Mouse (Mus musculus) cerebellum, adult 11 months (tissue): ENCODE measurements at regions not wholly inside any gene's neighbourhood (a gene's known extent, or its start where the extent isn't known, plus 50 kb on each side); places are given as distances from the start of the nearest gene placed in this dataset.

Experiments used
- DNase-seq: peaks from one replicate; pipeline ENCODE4 v3.0.0; 2022

DNA sequence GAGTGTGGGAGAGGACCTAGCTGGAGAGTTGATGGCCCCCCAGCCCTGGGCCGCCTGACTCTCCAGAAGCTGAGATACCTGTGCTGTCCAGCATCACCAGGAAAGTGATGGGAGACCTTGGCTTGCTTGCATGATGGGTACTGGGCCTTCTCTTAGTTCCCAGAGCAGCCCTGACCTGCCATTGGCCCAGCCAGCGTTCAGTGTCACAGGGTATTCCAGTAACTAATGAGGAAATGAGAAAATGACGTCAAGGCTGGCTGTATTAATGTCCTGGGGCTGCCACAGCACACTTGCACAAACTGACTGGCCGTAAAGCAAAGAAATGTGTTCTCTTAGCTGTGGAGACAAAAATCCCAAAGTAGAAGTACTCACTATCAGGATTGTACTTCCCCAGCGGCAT is 307.5 kb downstream of the Tbc1d1 start:
- DNase-seq: no peak

GRCm38 (mm10) chr5:64466320-64466719 is 310.2 kb downstream of the Tbc1d1 start:
- no peak for DNase-seq

GRCm38 (mm10) chr5:64467856-64468255 is 311.8 kb downstream of the Tbc1d1 start:
- DNase-seq: no peak

DNA sequence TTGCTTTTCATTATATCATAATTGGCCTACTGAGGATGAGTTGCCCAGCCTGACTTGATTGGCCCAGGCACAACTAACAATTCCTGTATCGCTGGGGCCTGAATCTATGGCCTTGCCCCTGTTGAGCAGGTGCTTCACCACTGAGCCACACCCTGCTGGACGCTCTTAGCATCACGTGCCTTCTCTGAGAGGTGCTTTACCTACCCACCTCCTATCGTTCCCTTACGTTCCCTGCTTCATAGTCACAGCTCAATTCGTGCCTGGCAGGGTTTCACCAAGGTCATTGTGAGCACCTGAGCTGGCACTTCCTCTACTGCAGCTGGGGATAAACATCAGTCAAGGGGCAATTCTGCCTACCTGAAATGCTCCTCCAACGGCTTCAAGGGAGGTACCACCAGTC is 312.2 kb downstream of the Tbc1d1 start:
- no peak for DNase-seq

GRCm38 (mm10) chr5:64472008-64472407 is 315.9 kb downstream of the Tbc1d1 start:
- DNase-seq: no peak

DNA sequence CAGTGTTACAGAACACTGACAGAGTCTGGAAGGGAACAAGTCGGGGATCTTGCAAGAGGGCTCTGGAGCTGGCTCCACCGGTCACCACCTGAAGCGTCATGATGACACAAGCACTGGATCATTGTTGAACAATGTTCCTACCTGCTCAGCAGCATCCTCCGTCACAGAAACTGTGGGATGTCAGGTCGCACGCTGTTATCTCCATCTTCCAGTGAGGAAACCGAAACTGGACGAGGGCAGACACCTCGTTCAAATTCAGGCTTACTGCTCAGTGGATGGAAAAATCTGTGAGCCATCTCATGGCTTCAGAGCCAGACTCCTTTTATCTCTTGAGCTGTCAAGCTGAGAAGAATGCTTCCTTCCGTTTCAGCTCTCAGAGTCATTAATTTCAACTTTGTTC is 316.3 kb downstream of the Tbc1d1 start:
- no peak for DNase-seq

DNA sequence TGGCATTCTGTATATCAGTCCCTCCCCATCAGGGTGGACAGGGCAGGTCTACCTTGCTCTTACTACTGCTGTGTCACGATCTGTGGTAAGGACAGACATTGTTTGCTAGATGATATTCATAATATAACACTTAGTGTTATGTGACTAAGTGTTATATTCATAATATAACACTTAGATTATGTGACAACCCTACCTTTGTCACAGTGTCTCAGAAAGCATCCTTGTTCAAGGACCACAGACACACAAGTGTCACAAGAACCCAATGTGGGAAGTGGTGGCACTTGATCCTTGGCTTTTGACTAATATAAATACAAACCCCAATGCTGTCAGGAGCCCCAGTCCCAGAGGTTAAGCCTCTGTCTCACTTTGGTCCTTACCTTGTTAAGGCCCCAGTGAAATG is 318.8 kb downstream of the Tbc1d1 start:
- no peak for DNase-seq

DNA sequence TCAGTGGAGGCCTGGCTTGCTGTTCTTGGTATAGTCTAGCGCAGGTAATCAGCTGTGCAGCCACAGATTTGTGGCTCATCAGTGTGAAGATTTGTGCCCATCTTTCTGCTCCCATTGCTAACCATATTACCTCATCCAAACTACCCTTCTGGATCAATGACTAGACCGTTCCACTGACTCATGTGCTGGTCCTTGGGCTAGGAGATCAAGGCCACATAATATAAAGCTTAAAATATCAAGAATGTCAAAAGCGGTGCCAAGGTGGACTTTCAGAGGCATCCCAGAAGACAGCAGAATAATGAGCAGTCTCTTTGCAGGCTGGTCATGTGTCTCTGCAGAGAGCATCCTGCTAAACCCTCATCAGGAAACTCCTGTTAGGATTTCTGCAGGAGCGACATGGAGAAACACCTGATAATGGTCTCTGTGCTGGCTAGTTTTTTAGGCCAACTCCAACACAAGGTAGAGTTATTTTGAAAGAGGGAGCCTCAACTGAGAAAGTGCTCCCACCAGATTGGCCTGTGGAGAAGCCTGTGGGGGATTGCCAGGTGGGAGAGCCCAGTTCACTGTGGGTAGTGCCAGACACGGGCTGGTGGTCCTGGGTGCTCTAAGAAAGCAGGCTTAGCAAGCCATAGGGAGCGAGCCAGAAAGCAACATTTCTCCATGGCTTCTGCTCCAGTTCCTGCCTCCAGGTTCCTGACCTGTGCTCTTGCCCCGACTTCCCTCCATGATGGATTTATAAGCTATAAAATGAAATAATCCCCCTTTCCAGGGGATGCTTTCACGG is 319.8 kb downstream of the Tbc1d1 start:
- no peak for DNase-seq

DNA sequence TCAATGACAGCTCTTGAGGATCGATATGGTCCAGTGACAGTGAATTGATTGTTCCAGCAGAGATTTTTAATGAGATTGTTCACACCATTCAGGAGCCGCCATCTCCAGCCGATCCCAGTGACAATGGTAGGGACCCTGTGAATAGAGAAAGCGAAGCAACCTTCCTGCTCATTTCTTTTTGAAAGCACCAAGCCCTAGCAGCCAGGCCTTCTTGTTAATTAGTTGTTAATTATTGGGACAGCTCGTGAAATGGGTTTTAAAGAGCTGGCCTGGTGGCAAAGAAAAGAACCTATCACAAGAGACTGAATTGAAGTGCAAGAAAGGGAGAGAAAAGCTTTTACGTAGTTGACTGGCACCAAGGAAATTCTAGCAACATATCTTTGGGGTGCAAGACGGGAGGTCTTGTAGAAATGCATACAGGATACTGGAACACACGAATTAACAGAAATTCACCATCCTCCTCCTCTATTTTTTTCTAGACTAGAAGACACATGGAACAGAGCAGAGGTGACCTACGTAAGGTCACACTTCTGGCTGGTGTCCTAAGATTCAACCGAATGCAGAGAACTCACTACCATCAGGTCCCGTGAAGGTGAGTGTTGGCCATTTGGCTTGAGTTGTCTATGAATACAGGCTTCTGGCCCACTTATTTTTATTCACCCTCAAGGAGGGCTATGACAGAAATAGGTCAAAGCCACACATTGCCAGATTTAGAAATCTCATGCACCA is 320.7 kb downstream of the Tbc1d1 start:
- DNase-seq: no peak

DNA sequence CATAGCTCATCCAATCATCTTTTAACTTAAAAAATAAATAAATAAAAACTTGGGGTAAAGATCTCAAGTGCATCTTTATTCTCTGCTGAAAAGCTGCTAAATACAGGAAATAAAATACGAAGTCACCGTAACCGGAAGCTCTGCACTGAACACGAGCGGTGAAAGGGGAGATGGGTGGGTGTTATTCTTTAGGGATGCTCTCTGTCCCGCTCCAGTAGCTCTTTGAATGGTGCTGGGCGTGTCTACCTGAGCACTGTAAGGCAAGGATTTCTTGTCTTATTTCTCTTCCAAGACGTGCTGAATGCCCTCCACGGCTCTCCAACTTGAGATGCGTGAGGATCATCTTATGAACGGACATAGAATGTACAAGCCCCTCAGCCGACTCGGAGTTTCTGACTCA is 322.0 kb downstream of the Tbc1d1 start:
- DNase-seq: no peak

DNA sequence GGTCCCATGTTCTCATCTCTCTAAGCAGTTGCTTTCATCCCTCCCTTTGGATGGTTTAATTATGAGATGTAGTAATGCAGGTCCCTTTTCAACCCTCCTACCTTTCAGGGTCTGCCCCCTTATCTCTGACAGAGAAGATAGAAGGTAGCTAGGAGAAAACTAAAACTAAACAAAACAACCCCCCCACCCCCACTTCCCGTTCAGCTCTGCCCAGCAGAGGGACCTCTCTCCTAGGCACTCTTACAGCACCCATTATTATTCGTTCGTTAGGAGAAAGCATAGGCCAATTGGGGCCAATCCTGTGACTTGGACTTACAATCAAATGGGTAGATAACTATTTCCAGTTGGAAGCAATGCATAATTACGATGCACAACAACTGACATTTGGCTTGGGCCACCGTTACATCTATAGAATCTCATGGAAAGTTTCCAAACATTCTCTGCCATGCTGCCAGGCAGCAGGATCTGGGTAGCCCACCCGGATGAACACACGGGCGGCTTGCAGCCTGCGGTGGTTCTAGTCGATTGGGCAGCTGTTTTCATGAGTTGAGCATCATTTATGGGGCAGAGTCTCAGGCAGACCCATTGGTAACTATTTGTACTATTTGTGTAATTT is 322.6 kb downstream of the Tbc1d1 start:
- no peak for DNase-seq

GRCm38 (mm10) chr5:64479315-64479714 is 323.2 kb downstream of the Tbc1d1 start:
- no peak for DNase-seq

DNA sequence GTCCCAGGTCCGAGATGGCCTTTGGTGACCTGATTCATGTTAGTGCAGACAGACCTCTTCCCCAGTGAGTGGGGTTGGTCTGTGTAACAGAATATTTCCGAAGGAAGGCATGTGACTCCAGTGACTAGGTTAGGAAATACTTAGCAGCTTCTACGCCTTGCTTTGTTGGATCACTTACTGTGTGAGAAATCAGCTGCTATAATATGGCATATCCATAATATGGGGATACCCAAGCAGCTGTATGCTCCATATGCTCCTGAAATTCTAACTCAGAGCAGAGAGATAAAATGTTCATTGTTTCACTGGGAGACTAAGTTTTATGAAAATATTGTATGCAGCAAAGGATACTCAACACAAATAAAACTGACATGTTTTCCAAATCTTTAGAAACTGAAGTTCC is 318.1 kb upstream of the Klf3 start:
- no peak for DNase-seq

- no peak for DNase-seq
These were observed 317.3 kb upstream of the Klf3 start for GRCm38 (mm10) chr5:64485856-64486255.

- no peak for DNase-seq
These were observed 316.4 kb upstream of the Klf3 start for GRCm38 (mm10) chr5:64486761-64487160.

DNA sequence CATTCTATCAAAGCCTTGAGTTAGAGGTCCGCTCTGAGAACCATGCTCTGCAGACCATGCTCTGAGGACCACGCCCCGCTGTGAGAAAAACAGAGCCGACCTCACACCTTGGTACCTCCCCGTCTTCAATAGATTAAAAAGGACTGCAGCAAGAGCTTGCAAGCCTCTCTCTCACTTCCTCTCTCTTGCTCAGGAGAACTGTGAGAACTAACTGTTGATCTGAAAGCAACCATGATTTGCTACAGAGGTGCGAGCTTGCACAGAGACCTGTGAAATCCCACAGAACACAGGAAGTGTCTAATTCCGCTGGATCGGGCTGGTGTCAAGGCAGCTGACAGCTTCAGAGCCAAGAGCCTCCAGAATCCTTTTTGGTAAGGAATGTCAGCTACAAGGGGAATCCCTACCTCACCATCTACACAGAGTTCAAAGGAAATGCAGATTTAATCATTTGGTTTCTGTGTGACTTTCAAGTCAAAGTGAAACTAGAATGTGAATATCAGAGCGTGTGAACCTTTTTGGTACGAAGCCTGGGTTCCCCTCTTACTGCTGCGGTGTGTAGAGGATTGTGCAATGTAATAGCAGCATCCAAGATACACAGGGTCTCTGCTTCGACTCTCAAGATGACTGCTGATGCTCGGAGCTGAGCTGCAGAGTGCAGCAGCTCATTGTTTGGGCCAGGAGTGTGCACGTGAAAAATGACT is 315.3 kb upstream of the Klf3 start:
- DNase-seq: no peak

GRCm38 (mm10) chr5:64489656-64490444 is 313.3 kb upstream of the Klf3 start:
- DNase-seq: no peak

GRCm38 (mm10) chr5:64490445-64490950 is 312.7 kb upstream of the Klf3 start:
- no peak for DNase-seq

DNA sequence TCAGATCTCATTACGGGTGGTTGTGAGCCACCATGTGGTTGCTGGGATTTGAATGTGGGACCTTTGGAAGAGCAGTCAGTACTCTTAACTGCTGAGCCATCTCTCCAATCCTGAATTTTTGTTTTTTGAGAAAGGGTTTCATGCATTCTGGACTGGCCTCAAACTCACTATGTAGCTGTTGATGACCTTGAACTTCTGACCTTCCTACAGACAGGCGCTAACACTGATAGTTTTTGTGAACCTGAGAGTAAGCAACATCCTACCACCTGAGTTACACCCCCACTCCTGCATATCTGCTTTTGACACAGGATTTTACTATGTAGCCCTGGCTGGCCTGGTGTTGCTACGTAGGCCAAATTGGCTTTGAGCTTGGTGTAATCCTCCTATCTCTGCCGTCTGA is 308.8 kb upstream of the Klf3 start:
- no peak for DNase-seq

DNA sequence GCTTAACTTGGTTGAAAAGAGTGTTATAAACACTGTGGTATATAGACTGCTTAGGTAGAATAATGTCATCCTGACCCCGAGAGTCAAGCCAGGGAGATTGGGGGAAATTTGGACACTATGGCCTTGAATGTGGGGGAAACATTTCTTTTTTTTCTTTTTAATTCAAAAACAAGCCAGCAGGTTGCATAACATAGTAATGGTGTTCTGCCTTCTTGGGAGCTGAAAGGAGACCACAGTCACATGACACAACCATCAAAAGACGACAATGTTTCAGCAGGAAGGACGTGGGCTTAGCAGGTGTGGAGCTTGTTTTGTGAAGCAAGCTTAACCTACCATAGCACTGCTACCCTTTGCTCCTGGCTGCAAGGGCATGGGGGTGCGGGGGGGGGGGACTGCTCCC is 306.3 kb upstream of the Klf3 start:
- DNase-seq: no peak

DNA sequence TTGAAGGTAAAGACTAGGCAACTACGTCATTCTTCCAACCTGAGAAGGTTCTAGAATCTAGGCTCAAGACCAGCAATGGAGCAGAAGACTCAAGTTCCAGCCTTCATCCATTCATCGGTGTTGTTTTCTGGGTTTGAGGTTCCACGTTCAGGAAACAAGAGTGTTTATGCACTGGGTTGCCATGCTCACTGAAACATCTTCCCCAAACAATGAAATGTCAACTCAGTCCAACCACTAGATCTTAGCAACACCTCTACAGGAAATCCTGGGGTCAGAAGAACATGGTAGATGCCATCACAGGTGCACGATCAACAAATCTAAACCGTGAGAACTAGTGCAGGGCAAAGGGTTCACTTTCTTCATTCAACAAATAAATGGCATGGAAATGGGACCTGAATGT is 304.8 kb upstream of the Klf3 start:
- no peak for DNase-seq

GRCm38 (mm10) chr5:64499131-64499530 is 304.1 kb upstream of the Klf3 start:
- DNase-seq: no peak
